Mouse (Mus musculus) stomach, postnatal 0 days (tissue): ENCODE data around the gene Foxg1. TPM values are rescaled to one million over a fixed set of nuclear protein-coding genes. Genes with fewer than 3 reads are reported as not detected.

ENCODE experiments used
- ATAC-seq: fragments of 200-750 bp; cut with Nextera tagmentation; 2 replicates; pipeline ENCODE4 v1.8.0; 2017; ENCODE audit not compliant: low FRiP score, low TSS enrichment
- DNase-seq: peaks from one replicate; pipeline ENCODE4 v3.0.0-alpha.2; 2016; ENCODE audit warnings: low spot score
- H3K27ac ChIP-seq: fragments of 300-500 bp; sonication (generic); replicated peaks from 2 replicates; pipeline ENCODE4 v1.5.1; 2014; ENCODE audit warnings: mild to moderate bottlenecking, control low read depth
- H3K27me3 ChIP-seq: fragments of 300-500 bp; sonication (generic); 2 replicates; pipeline ENCODE4 v1.6.1; 2014; ENCODE audit warnings: low read length; ENCODE audit not compliant: control insufficient read depth, insufficient read depth
- H3K36me3 ChIP-seq: fragments of 300-500 bp; sonication (generic); 2 replicates; pipeline ENCODE4 v1.6.1; 2014; ENCODE audit warnings: low read length, mixed read lengths; ENCODE audit not compliant: control insufficient read depth, insufficient read depth
- H3K4me1 ChIP-seq: fragments of 300-500 bp; sonication (generic); replicated peaks from 2 replicates; pipeline ENCODE4 v1.6.1; 2014; ENCODE audit warnings: antibody characterized with exemption; ENCODE audit not compliant: control insufficient read depth, insufficient read depth
- H3K4me2 ChIP-seq: fragments of 300-500 bp; sonication (generic); replicated peaks from 2 replicates; pipeline ENCODE4 v1.6.1; 2014; ENCODE audit warnings: low read depth, mild to moderate bottlenecking, control low read depth, moderate library complexity
- H3K4me3 ChIP-seq: fragments of 300-500 bp; sonication (generic); 2 replicates; pipeline ENCODE4 v1.5.1; 2014; ENCODE audit warnings: low read depth, low read length, control low read depth
- H3K9ac ChIP-seq: fragments of 300-500 bp; sonication (generic); 2 replicates; pipeline ENCODE4 v1.6.1; 2014; ENCODE audit warnings: mild to moderate bottlenecking, low read length, control low read depth, mixed read lengths
- H3K9me3 ChIP-seq: fragments of 300-500 bp; sonication (generic); 2 replicates; pipeline ENCODE4 v1.6.1; 2016; ENCODE audit warnings: low read length; ENCODE audit not compliant: control insufficient read depth
- CTCF ChIP-seq: IDR thresholded peaks from 2 replicates; pipeline ENCODE4 v1.5.1; 2016; ENCODE audit warnings: antibody characterized with exemption, low read depth, mild to moderate bottlenecking, moderate library complexity
- EP300 ChIP-seq: optimal IDR thresholded peaks from 2 replicates; pipeline ENCODE3; 2016; ENCODE audit warnings: antibody characterized with exemption
- WGBS: fragments of 180-500 bp; shearing (Covaris S2); extraction: QIAGEN DNeasy Blood & Tissue Kit; methylation state at CpG from one replicate; pipeline ENCODE4 v1.1.7; 2014; 5-methylcytosine and 5-hydroxymethylcytosine counted together
- polyA plus RNA-seq: library from polyadenylated mRNA; unstranded; fragments of >200 nt; fragmentation: Nextera tagmentation; extraction: Ambion mirVana; gene quantifications from 2 replicates; pipeline ENCODE4 v1.2.1, GENCODE M21; 2015

Gene Foxg1
- polyA plus RNA-seq = 0.12 TPM in 1 of 2 replicates, not detected in the other

DNA sequence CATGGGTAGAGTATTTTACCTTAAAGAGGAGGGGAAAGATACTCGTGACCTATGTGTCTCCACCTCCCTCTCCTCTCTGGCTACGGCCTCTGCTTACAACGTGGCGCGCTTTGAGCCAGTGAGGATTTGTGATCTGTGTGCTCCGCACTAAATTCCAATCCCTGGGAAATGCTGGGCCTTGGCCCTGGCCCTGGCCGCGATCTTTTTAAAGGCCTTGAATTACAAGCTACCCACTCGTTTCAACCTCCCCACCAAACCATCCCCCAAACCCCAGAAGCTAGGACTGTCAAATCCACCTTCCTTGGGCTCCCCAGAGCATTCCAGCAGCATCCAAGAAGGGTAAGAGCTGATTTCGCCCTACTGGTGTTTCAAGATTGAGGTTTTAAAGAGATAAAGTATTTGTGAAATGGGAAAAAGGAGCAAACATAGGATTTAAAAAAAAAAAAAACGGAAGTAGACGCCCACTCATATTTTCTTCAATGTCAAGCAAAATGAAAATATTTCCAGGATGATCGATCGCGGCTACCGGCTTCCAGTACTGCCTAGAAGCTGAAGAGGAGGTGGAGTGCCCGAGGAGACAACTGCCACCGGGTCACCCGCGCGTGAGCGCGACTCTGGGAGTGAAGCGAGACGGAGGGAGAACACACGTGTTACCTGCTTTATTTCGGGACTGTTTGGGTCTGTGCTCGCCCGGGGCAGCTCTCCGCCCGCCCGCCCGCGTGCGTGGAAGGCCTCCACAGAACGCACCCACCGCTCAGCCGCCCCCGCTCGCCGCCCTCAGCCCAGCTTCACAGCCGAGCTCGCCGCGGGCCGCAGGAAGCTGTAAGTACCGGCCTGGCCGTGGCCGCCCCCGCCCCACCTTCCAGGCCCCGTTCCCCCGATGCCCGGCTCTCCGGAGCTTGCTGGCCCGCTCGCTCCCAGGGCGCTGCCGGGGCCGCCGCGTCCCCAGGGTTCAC, at the start of gene Foxg1:
Gene Foxg1, plus strand, starts transcription at position 96 of the 956 bp plus-strand sequence.
- DNase-seq (no peak), ATAC-seq (peak; percentile 34; the same call in 1 of the 2 replicates)
- no peaks in the 10 kb centered on the region for H3K9me3 ChIP-seq
- no peaks in the 10 kb centered on the region for H3K36me3 ChIP-seq
- H3K4me2 ChIP-seq = peak within 1 kb of the TSS; percentile 46
- 2% methylated on average over 52 of the region's 61 CpGs for WGBS
- H3K27me3 ChIP-seq = peaks cover 36% of the 10 kb centered on the region
- H3K27ac ChIP-seq = no peak within 1 kb of the TSS
- H3K4me1 ChIP-seq = peaks cover 3% of the 10 kb centered on the region; the same call in 1 of the 2 replicates
- H3K9ac ChIP-seq = no peak within 1 kb of the TSS
- peak within 1 kb of the TSS; percentile 35 for H3K4me3 ChIP-seq
- TF ChIP-seq CTCF (no peak), EP300 (no peak)

GRCm38 (mm10) chr12:49349697-49350096, 32.8 kb upstream of the Foxg1 start:
- Histone ChIP-seq H3K4me3 (no peak overlapping the region), H3K4me2 (no peak overlapping the region), H3K9me3 (no peaks in the 10 kb centered on the region), H3K27me3 (no peaks in the 10 kb centered on the region), H3K4me1 (no peaks in the 10 kb centered on the region), H3K9ac (no peak overlapping the region), H3K27ac (no peak overlapping the region), H3K36me3 (no peaks in the 10 kb centered on the region)
- WGBS = 86% methylated on average over 10 of the region's 10 CpGs
- ATAC-seq = no peak
- TF ChIP-seq EP300 (no peak), CTCF (no peak)
- no peak for DNase-seq

- TF ChIP-seq EP300 (no peak), CTCF (peak; percentile 67)
- DNase-seq (no peak), ATAC-seq (no peak)
- Histone ChIP-seq H3K27me3 (peaks cover 5% of the 10 kb centered on the region; the same call in 1 of the 2 replicates), H3K4me1 (no peaks in the 10 kb centered on the region), H3K4me3 (no peak overlapping the region), H3K9me3 (no peaks in the 10 kb centered on the region), H3K4me2 (no peak overlapping the region), H3K36me3 (no peaks in the 10 kb centered on the region), H3K9ac (no peak overlapping the region), H3K27ac (no peak overlapping the region)
- WGBS = 47% methylated on average over 1 of the region's 1 CpGs
These were observed 13.5 kb upstream of the Foxg1 start for GRCm38 (mm10) chr12:49368931-49369330.

GRCm38 (mm10) chr12:49372170-49372569, 10.3 kb upstream of the Foxg1 start:
- no peak overlapping the region for H3K4me2 ChIP-seq
- no peak for TF ChIP-seq EP300
- TF ChIP-seq CTCF = peak; percentile 67
- peaks cover 20% of the 10 kb centered on the region; the same call in 1 of the 2 replicates for H3K27me3 ChIP-seq
- no peaks in the 10 kb centered on the region for H3K9me3 ChIP-seq
- H3K27ac ChIP-seq = no peak overlapping the region
- ATAC-seq (no peak), DNase-seq (no peak)
- H3K4me1 ChIP-seq = no peaks in the 10 kb centered on the region
- H3K36me3 ChIP-seq = no peaks in the 10 kb centered on the region
- H3K9ac ChIP-seq = no peak overlapping the region
- H3K4me3 ChIP-seq = no peak overlapping the region

DNA sequence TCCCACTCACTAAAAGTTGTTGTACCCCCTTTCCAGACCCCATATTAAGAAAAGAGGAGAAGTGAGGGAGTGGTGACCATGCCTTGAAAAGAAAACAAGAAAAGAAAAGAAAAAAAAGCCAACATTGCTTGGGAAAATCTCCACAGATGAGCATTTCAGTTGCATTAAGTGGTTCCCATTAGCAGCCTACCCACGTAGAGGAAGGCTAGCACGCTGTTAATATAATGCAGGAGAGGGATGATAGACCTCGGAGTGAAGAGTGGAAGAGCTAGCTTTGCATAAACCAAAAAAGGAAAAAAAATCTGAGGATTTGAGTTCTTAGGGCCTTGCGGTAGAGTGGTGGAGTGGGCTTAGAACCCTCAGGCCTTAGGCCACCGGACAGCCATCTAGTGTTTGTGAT, 9.3 kb upstream of the Foxg1 start:
- Histone ChIP-seq H3K4me3 (no peak overlapping the region), H3K27me3 (peaks cover 24% of the 10 kb centered on the region; the same call in 1 of the 2 replicates), H3K36me3 (no peaks in the 10 kb centered on the region), H3K4me2 (no peak overlapping the region), H3K9ac (no peak overlapping the region), H3K4me1 (no peaks in the 10 kb centered on the region), H3K9me3 (no peaks in the 10 kb centered on the region), H3K27ac (no peak overlapping the region)
- ATAC-seq (no peak), DNase-seq (no peak)
- no peak for TF ChIP-seq EP300
- TF ChIP-seq CTCF = no peak
- WGBS = 28% methylated on average over 5 of the region's 5 CpGs
